Mouse (Mus musculus) stomach, embryonic 15.5 days (tissue): ENCODE measurements at regions not wholly inside any gene's neighbourhood (a gene's known extent, or its start where the extent isn't known, plus 50 kb on each side); places are given as distances from the start of the nearest gene placed in this dataset.

Source experiments
- ATAC-seq: fragments of 200-750 bp; cut with Nextera tagmentation; 2 replicates; pipeline ENCODE4 v1.8.0; 2017; ENCODE audit warnings: low read depth, moderate number of reproducible peaks, moderate TSS enrichment; ENCODE audit not compliant: insufficient read depth, low FRiP score
- H3K27ac ChIP-seq: fragments of 300-500 bp; sonication (generic); 2 replicates; pipeline ENCODE4 v1.5.1; 2015; ENCODE audit warnings: mild to moderate bottlenecking, inconsistent platforms
- H3K27me3 ChIP-seq: fragments of 300-500 bp; sonication (generic); replicated peaks from 2 replicates; pipeline ENCODE4 v1.6.1; 2015; ENCODE audit warnings: inconsistent platforms
- H3K36me3 ChIP-seq: fragments of 300-500 bp; sonication (generic); 2 replicates; pipeline ENCODE4 v1.6.1; 2015; ENCODE audit warnings: inconsistent platforms
- H3K4me1 ChIP-seq: fragments of 300-500 bp; sonication (generic); 2 replicates; pipeline ENCODE4 v1.6.1; 2015; ENCODE audit warnings: inconsistent platforms
- H3K4me2 ChIP-seq: fragments of 300-500 bp; sonication (generic); 2 replicates; pipeline ENCODE4 v1.6.1; 2015; ENCODE audit warnings: mild to moderate bottlenecking, inconsistent platforms
- H3K4me3 ChIP-seq: fragments of 300-500 bp; sonication (generic); replicated peaks from 2 replicates; pipeline ENCODE4 v1.5.1; 2015; ENCODE audit warnings: inconsistent platforms
- H3K9ac ChIP-seq: fragments of 300-500 bp; sonication (generic); 2 replicates; pipeline ENCODE4 v1.6.1; 2015; ENCODE audit warnings: inconsistent platforms
- H3K9me3 ChIP-seq: fragments of 300-500 bp; sonication (generic); 2 replicates; pipeline ENCODE4 v1.6.1; 2016; ENCODE audit warnings: inconsistent platforms
- WGBS: fragments of 180-500 bp; shearing (Covaris S2); methylation state at CpG from one replicate; pipeline ENCODE4 v1.1.7; 2015; 5-methylcytosine and 5-hydroxymethylcytosine counted together

- Histone ChIP-seq H3K27ac (no peak overlapping the region), H3K4me2 (no peak overlapping the region), H3K4me1 (peaks cover 3% of the 10 kb centered on the region; the same call in 1 of the 2 replicates), H3K27me3 (no peaks in the 10 kb centered on the region), H3K9ac (no peak overlapping the region), H3K9me3 (no peaks in the 10 kb centered on the region), H3K36me3 (no peaks in the 10 kb centered on the region), H3K4me3 (no peak overlapping the region)
- 84% methylated on average over 6 of the region's 6 CpGs for WGBS
- no peak for ATAC-seq
Measured at GRCm38 (mm10) chr10:25064701-25065362, 137.5 kb upstream of the Arg1 start.

GRCm38 (mm10) chr10:25061402-25062055 is 134.2 kb upstream of the Arg1 start:
- WGBS: 23% methylated on average over 13 of the region's 13 CpGs
- Histone ChIP-seq H3K36me3 (no peaks in the 10 kb centered on the region), H3K9me3 (no peaks in the 10 kb centered on the region), H3K9ac (no peak overlapping the region), H3K4me1 (no peaks in the 10 kb centered on the region), H3K4me2 (no peak overlapping the region), H3K27me3 (no peaks in the 10 kb centered on the region), H3K4me3 (no peak overlapping the region), H3K27ac (no peak overlapping the region)
- ATAC-seq: no peak

GRCm38 (mm10) chr10:25058694-25059093 is 131.4 kb upstream of the Arg1 start:
- H3K9me3 ChIP-seq: no peaks in the 10 kb centered on the region
- no peaks in the 10 kb centered on the region for H3K27me3 ChIP-seq
- no peak overlapping the region for H3K4me3 ChIP-seq
- no peaks in the 10 kb centered on the region for H3K36me3 ChIP-seq
- H3K9ac ChIP-seq: no peak overlapping the region
- 80% methylated on average over 11 of the region's 11 CpGs for WGBS
- H3K4me1 ChIP-seq: no peaks in the 10 kb centered on the region
- ATAC-seq: no peak
- no peak overlapping the region for H3K4me2 ChIP-seq
- no peak overlapping the region for H3K27ac ChIP-seq

- 74% methylated on average over 3 of the region's 3 CpGs for WGBS
- Histone ChIP-seq H3K4me1 (no peaks in the 10 kb centered on the region), H3K36me3 (no peaks in the 10 kb centered on the region), H3K9me3 (no peaks in the 10 kb centered on the region), H3K27ac (no peak overlapping the region), H3K27me3 (no peaks in the 10 kb centered on the region), H3K4me3 (no peak overlapping the region), H3K9ac (no peak overlapping the region), H3K4me2 (no peak overlapping the region)
- no peak for ATAC-seq
Measured at GRCm38 (mm10) chr10:25051998-25052397, 124.7 kb upstream of the Arg1 start.

- H3K9ac ChIP-seq: no peak overlapping the region
- H3K27me3 ChIP-seq: no peaks in the 10 kb centered on the region
- no peak overlapping the region for H3K4me2 ChIP-seq
- H3K36me3 ChIP-seq: no peaks in the 10 kb centered on the region
- H3K27ac ChIP-seq: no peak overlapping the region
- WGBS: 78% methylated on average over 5 of the region's 5 CpGs
- H3K4me1 ChIP-seq: no peaks in the 10 kb centered on the region
- no peak for ATAC-seq
- no peak overlapping the region for H3K4me3 ChIP-seq
- no peaks in the 10 kb centered on the region for H3K9me3 ChIP-seq
Measured at GRCm38 (mm10) chr10:25051368-25051874, 124.1 kb upstream of the Arg1 start.

GRCm38 (mm10) chr10:25041221-25041620 is 113.9 kb upstream of the Arg1 start:
- H3K27me3 ChIP-seq: no peaks in the 10 kb centered on the region
- no peak overlapping the region for H3K4me2 ChIP-seq
- 82% methylated on average over 4 of the region's 4 CpGs for WGBS
- no peaks in the 10 kb centered on the region for H3K9me3 ChIP-seq
- no peak overlapping the region for H3K4me3 ChIP-seq
- H3K27ac ChIP-seq: no peak overlapping the region
- H3K36me3 ChIP-seq: no peaks in the 10 kb centered on the region
- ATAC-seq: no peak
- no peak overlapping the region for H3K9ac ChIP-seq
- H3K4me1 ChIP-seq: no peaks in the 10 kb centered on the region

GRCm38 (mm10) chr10:25039926-25040325 is 112.6 kb upstream of the Arg1 start:
- H3K4me1 ChIP-seq: no peaks in the 10 kb centered on the region
- no peak for ATAC-seq
- no peak overlapping the region for H3K4me2 ChIP-seq
- H3K36me3 ChIP-seq: no peaks in the 10 kb centered on the region
- 88% methylated on average over 3 of the region's 3 CpGs for WGBS
- no peak overlapping the region for H3K27ac ChIP-seq
- H3K9ac ChIP-seq: no peak overlapping the region
- H3K9me3 ChIP-seq: no peaks in the 10 kb centered on the region
- H3K4me3 ChIP-seq: no peak overlapping the region
- H3K27me3 ChIP-seq: no peaks in the 10 kb centered on the region

GRCm38 (mm10) chr10:25036928-25037327 is 109.6 kb upstream of the Arg1 start:
- no peaks in the 10 kb centered on the region for H3K4me1 ChIP-seq
- H3K4me3 ChIP-seq: no peak overlapping the region
- H3K9me3 ChIP-seq: no peaks in the 10 kb centered on the region
- no peak overlapping the region for H3K27ac ChIP-seq
- no peak for ATAC-seq
- 77% methylated on average over 3 of the region's 3 CpGs for WGBS
- no peak overlapping the region for H3K9ac ChIP-seq
- no peaks in the 10 kb centered on the region for H3K36me3 ChIP-seq
- H3K27me3 ChIP-seq: no peaks in the 10 kb centered on the region
- no peak overlapping the region for H3K4me2 ChIP-seq

GRCm38 (mm10) chr10:25035363-25035762 is 108.1 kb upstream of the Arg1 start:
- Histone ChIP-seq H3K27me3 (no peaks in the 10 kb centered on the region), H3K4me2 (no peak overlapping the region), H3K9me3 (no peaks in the 10 kb centered on the region), H3K36me3 (no peaks in the 10 kb centered on the region), H3K27ac (no peak overlapping the region), H3K4me3 (no peak overlapping the region), H3K4me1 (no peaks in the 10 kb centered on the region), H3K9ac (no peak overlapping the region)
- 78% methylated on average over 6 of the region's 6 CpGs for WGBS
- no peak for ATAC-seq

- Histone ChIP-seq H3K27ac (no peak overlapping the region), H3K4me3 (no peak overlapping the region), H3K36me3 (no peaks in the 10 kb centered on the region), H3K4me1 (no peaks in the 10 kb centered on the region), H3K4me2 (no peak overlapping the region), H3K9ac (no peak overlapping the region), H3K27me3 (no peaks in the 10 kb centered on the region), H3K9me3 (no peaks in the 10 kb centered on the region)
- ATAC-seq: no peak
- WGBS: 56% methylated on average over 1 of the region's 1 CpGs
Measured at GRCm38 (mm10) chr10:25032625-25033024, 105.3 kb upstream of the Arg1 start.

- Histone ChIP-seq H3K36me3 (no peaks in the 10 kb centered on the region), H3K27me3 (no peaks in the 10 kb centered on the region), H3K27ac (no peak overlapping the region), H3K4me1 (no peaks in the 10 kb centered on the region), H3K9ac (no peak overlapping the region), H3K9me3 (no peaks in the 10 kb centered on the region), H3K4me3 (no peak overlapping the region), H3K4me2 (no peak overlapping the region)
- ATAC-seq: no peak
- WGBS: 59% methylated on average over 6 of the region's 6 CpGs
Measured at GRCm38 (mm10) chr10:25029387-25029915, 102.2 kb upstream of the Arg1 start.

GRCm38 (mm10) chr10:25023601-25024157 is 96.4 kb upstream of the Arg1 start:
- 62% methylated on average over 7 of the region's 7 CpGs for WGBS
- H3K4me2 ChIP-seq: no peak overlapping the region
- H3K27ac ChIP-seq: no peak overlapping the region
- H3K9me3 ChIP-seq: no peaks in the 10 kb centered on the region
- no peaks in the 10 kb centered on the region for H3K4me1 ChIP-seq
- no peaks in the 10 kb centered on the region for H3K36me3 ChIP-seq
- no peak overlapping the region for H3K4me3 ChIP-seq
- ATAC-seq: no peak
- H3K9ac ChIP-seq: no peak overlapping the region
- H3K27me3 ChIP-seq: no peaks in the 10 kb centered on the region
